Mouse (Mus musculus) heart, postnatal 36 days (tissue): ENCODE data around the gene Dusp14. TPM values are rescaled to one million over a fixed set of nuclear protein-coding genes. Genes with fewer than 3 reads are reported as not detected.

ENCODE experiments used
- DNase-seq, 2 experiments: peaks; one replicate each; pipeline ENCODE4 v3.0.0; 2021 to 2022
- intact Hi-C: fragments of 180-260 bp; cut with DNase I; formaldehyde crosslinking; loops from one replicate; pipeline ENCODE4 v1.15.1; 2025
- total RNA-seq, 2 experiments: library from RNA; stranded (reverse); gene quantifications; 2 replicates each; pipeline ENCODE4 v1.2.3; 2021

Gene Dusp14
- total RNA-seq, 2 experiments from 2014 or later, result 0.50 to 0.73 TPM

DNA sequence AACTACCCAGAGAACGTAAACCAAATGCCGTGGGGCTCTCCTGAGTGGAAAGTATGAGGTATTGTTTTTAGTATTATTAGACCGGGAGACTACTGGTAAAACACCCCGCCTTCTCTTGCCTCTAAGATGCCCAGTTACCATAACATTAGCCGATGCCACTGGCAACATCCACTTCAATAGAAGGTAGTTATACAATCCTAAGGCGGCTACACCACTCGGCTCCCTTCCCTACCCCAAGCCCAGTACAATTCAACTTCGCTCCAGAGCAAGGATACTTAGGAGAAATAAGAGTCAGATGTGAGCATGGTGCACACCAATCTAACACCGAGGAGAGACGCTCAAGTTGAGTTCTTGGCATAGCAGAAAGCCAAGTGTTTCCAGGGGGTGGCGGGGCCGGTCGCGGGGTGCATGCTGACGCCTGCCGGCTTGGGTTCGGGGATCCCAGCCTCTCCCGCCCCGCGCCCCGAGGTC lies 1.3 kb downstream of the Dusp14 start:
- DNase-seq, result no peak
- intact Hi-C loops, result loop anchor here (2.0 kb wide), 1 partner anchor 61 kb away; the partner anchor contains the start of genes Acaca and Tada2a

DNA sequence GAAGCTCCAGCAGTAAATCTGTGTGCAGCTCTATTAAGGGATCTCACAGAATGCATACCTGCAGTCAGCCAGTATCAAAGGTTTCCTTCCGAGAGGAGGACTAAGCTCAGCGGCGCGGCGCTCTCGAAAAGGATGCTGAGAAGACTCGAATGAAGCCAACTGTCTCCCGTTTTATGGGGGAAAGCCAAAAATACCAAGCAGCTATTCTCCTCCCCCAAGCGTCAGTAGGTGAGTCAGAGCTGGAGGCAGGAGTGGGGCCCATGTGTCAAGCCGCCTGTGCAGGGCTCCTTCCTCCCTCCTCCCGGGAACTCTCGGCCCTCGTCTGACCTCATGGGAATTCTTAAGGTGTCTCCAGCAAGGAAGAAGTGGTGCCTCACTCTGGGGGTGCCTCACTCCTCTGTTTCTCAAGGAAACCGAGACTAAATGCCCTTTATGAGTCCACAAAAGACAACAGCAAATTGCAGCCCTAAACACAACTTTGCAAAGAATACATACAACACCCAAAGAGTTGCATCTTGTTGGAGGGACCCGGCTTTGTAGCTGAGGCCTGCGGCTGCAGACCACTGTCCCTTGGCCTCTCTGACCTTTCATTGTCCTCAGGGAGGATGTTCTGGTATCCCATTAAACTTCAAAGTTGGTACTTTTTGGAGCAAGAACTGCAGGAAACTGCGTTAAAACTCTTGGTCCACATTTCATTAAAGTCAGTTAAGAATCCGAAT lies 2.0 kb downstream of the Dusp14 start:
- intact Hi-C loops, result no loop called here
- DNase-seq, result no peak

DNA sequence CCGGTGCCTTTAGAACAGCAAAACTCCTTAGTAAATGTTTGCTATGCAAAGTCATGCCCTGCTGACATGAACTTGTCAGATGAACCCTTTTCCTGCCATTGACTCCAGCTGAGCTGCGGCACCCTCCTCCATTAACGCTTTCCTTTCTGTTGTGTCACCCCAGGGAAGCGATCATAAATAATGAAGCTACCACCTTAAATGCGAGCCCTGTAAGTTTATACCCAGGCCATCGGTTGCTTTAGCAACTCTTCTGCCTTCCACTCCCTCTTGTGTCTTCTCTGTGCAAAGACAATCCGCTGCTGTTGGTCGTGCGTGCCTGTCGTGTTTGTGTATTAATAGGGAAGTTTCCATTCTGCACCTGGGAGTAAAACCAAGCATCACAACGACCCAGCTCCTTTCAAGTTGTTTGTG lies 3.0 kb downstream of the Dusp14 start:
- no peak for DNase-seq
- intact Hi-C loops, result no loop called here

DNA sequence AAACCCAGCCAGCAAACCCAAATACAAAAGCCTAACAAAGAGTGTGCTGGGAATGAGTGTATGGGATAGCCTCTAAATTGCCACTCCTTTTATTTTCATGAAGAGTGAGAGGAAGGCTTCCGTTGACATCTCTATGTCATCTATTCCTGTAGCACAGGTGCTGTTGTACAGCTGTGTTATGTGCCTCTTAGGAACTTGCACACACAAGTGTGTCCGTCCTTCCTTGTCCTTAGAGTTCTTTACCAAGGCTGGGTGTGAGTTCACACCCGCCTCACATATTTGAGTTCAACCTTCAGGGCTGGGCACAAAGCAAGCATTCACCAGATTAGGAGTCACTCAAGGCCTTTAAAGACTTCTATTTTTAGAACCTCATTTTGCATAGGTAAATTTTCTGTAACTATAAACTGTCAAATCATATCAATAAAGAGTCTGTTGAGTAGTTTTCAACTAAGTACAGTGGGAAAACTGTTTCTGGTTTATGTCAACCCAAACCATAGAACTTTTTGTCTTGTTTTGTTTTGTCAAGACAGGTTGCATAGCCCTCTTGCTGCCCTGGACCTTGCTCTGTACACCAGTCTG lies 5.3 kb downstream of the Dusp14 start:
- intact Hi-C loops, result no loop called here
- DNase-seq, result no peak

DNA sequence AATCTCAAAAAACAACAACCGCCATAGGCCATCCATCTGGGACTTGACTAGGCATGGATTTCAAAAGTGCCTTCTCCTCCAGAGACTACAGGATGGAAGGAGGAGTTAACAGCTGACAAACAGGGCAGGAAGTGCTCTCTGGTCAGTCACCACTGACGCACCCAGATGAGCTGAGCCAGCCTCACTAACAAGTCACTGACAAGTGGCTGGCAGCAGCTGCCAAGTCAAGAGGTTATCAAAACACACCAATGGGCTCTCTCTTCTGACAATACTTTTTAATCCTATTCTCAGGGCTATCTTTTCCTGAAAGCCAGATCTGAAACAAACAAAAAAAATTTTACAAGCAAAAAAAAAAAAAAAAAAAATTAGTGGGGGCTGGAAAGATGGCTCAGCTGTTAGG lies 6.3 kb downstream of the Dusp14 start:
- no peak for DNase-seq
- intact Hi-C loops, result no loop called here

DNA sequence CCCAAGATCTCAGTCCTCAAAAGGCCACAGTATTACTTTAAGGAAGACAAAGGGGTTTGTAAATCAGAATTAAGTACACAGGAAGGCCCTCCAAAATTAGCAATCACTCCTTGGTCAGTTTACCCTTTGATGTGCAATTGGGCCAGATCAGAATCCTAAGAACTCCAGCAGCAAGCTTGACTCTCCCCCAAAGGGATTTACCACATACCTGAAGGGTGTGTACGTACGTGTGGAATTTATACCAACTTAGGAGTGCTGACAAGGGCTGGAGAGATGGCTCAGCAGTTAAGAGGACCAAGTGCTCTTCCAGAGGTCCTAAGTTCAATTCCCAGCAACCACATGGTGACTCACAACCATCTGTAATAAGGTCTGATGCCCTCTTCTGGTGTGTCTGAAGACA lies 7.2 kb downstream of the Dusp14 start:
- DNase-seq, result no peak
- intact Hi-C loops, result no loop called here

GRCm38 (mm10) chr11:84060635-84061034 lies 8.4 kb downstream of the Dusp14 start:
- intact Hi-C loops, result no loop called here
- DNase-seq, result no peak

GRCm38 (mm10) chr11:84059784-84060183 lies 9.3 kb downstream of the Dusp14 start:
- intact Hi-C loops, result no loop called here
- no peak for DNase-seq

GRCm38 (mm10) chr11:84057418-84057817 lies 11.6 kb downstream of the Dusp14 start:
- intact Hi-C loops, result no loop called here
- no peak for DNase-seq

GRCm38 (mm10) chr11:84053524-84054163 lies 15.4 kb downstream of the Dusp14 start:
- DNase-seq, result no peak
- intact Hi-C loops, result no loop called here

GRCm38 (mm10) chr11:84053055-84053454 lies 16.0 kb downstream of the Dusp14 start:
- no peak for DNase-seq
- intact Hi-C loops, result no loop called here

DNA sequence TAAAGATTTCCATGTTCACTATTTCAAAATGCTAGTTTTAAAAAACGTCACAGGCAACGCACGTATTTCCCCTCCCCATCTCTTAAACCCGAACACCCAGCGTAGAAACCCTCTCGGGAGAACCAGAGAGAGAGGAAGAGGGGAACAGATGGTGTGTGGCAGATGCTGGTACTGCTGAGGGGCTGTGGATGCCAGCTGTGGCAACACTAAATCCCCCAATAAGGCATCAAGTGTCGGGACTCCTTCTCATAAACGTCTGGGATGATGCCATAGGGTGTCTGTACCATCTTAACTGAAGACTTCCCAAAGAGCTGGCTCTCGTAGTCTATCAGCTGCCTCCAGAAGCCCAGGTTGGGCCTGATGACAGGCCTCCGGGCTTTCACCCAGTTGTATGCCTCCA lies 20.6 kb downstream of the Dusp14 start:
- no peak for DNase-seq
- intact Hi-C loops, result no loop called here

- no peak for DNase-seq
- intact Hi-C loops, result no loop called here
These were observed 21.8 kb downstream of the Dusp14 start for GRCm38 (mm10) chr11:84047270-84047669.

- intact Hi-C loops, result no loop called here
- DNase-seq, result no peak
These were observed 24.1 kb downstream of the Dusp14 start for GRCm38 (mm10) chr11:84044988-84045387.

DNA sequence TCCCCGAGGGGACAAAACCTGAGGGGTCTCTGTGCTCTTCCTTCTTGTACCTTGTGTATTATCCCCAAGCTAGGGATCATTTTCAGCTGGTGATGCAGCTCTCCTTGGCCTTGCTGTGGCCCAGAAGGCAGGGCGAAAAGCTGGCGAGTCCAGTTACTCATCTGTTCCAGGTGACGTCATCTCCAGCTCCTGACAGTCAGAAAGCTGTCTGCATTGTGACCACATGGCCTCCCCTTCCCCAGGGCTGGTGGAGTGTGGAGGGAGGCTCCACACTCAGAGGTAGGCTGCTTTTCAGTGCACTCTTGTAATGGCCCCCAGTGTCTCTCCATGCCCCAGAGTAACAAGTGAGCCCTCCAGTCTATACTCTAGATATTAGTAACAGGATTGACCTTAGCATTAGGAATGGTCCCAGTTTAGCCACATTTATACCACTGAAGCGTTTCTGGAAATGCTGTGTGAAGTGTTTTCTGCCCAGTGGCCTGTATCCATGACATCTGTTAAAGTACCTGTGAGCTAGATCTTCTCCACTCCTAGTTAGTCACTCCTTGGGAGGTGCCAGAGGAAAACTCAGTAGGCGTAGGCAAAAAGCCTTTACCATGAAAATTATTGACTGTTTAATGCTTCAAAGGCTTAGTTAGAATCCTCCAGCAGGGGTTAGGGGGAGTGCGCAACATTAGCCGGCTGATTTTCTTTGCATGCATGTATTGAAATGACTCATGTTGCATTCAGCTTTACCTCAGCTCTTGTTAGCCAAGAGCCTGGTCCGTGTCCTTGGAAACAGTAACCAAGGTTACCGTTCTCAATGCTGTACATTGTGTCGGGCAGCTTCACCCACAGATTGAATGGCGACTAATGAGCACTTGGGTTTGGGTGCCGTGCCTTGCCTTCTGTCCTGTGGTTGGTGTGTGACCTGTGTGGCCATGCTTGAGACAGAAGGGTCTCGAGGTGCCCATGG lies 26.0 kb downstream of the Dusp14 start:
- intact Hi-C loops, result no loop called here
- DNase-seq, result no peak

- intact Hi-C loops, result no loop called here
These were observed 28.4 kb downstream of the Dusp14 start for GRCm38 (mm10) chr11:84040621-84041020.

DNA sequence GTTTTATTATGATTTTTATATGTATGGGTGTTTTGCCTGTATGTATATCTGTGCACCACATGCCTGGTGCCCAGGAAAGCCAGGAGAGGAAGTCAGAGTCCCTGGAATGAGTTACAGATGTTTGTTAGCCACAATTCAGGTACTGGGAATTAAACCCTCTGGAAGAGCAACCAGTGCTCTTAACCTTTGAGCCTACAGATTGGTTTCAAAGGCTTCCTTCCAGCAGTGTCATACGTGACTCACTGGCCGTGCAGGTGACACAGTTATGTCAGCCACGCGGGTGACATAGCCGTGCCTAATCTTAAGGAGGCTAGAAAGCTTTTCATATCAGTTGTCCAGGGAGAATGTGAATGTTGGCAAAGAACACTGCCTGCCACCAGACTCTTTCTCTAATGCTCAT lies 35.4 kb downstream of the Dusp14 start:
- intact Hi-C loops, result no loop called here
- no peak for DNase-seq

More at GRCm38 (mm10) chr11:84040621-84041020, 28.4 kb downstream of the Dusp14 start:
- no peak for DNase-seq

- intact Hi-C loops, result loop anchor here (1.0 kb wide), 1 partner anchor 248 kb away; no protein-coding TSS in a partner anchor
- DNase-seq, result no peak
These were observed 36.5 kb downstream of the Dusp14 start for GRCm38 (mm10) chr11:84032559-84032958.

DNA sequence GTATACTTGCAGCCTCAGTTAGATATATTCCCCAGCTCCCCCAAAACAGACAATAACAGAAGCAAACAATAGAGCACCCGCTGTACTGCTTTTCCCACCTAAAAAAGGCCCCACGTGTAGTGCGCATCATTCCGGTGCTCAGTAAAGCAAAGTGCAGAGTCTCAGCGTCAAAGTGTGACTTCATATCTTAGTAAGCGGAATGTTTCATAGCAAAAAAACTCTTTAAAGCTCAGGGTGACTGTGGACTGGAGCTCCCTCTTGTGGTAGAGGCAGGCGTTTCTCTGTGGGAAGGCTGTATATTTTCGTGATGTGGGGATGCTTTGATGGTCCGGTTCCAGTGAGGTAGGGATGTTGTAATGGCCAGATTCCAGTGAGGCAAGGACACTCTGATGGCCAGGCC lies 37.1 kb downstream of the Dusp14 start:
- DNase-seq, result peak; percentile 32 to 41

DNA sequence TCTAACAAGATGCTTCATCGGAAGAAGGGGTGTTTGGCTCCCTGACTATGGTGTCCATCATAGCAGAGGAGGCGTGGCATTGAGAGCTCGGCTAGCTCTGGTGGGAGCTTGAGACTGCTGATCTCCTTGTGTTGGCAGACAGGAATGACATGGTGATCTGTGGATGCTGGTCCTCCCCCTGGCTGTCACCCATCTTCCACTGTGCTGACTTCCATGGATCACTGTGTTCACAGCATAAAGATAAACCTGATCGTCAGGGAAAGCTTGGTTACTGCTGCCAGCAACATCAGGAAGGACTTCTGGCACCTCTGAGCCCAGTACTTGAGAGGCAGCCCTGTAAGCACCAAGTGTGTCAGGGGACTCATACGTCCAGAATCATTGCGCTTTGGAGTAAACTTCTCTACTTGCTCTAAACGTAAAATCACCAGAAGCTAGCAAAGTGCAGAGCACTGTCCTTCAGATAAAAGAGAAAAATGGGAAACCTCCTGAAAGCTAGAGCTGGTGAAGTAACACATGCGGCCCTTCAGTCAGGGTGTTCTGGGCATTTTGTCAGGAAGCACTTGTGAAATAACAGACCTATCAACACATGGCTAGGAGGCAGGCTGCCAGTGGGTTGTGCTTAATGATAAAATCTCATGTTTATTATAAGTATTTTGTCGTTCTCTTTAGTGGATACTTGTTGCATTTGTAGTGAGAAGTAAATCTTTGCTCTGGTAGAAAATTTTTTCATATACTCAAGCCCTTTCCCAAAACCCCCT lies 40.6 kb downstream of the Dusp14 start:
- DNase-seq, result peak; percentile 72 to 73
- intact Hi-C loops, result no loop called here

More for the DNA sequence above, 37.1 kb downstream of the Dusp14 start:
- intact Hi-C loops, result loop anchor here (1.0 kb wide), 1 partner anchor 248 kb away; no protein-coding TSS in a partner anchor
